Mouse (Mus musculus) common myeloid progenitor, adult 5-6 weeks (primary cell): ENCODE results near the gene Plekhg3. TPM values are rescaled to one million over a fixed set of nuclear protein-coding genes. Genes with fewer than 3 reads are reported as not detected.

Experiments used
- ATAC-seq: replicated peaks from 2 replicates; pipeline ENCODE4 v1.8.0; 2016; ENCODE audit warnings: low read depth, mild to moderate bottlenecking, moderate TSS enrichment, inconsistent platforms; ENCODE audit not compliant: poor library complexity, severe bottlenecking
- total RNA-seq: library from RNA; stranded (forward); fragments of 200-1000, 187-1606 nt; gene quantifications from 2 replicates; pipeline ENCODE4 v1.2.3, GENCODE M21; 2017

Plekhg3 gene
- 5.2 and 7.4 TPM in 2 replicates for total RNA-seq

DNA sequence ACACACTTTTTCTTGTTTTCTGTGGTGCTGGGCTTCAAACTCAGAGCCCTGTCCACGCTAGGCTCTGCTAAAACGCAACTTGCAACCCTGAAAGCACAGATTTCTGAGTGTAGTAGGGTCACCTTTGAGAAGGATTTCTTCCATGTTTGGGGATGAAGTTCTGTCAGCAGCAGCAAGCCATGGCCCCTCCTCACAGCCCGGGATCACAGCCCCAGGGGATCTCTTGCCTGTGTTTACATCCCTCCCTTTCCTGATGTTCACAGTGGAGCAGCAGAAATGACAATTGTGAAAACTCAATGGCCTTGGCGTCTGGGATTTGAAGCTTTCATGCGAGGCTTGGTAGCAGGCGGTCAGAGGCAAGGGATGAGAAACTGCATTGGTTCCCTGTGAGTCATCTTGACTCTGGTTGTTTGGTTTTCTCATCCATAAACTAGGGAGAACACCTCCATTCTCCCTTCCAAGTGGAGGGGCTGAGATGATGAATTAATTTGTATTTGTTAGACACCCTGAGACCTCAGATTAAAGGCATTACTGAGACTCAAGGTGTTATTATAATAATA lies at the start of gene Plekhg3:
Gene Plekhg3 (plus strand): TSS at position 312 of the 560 bp plus-strand sequence.
- ATAC-seq: no peak

- no peak for ATAC-seq
Measured at GRCm38 (mm10) chr12:76482446-76482845, 48.2 kb upstream of the Plekhg3 start.

DNA sequence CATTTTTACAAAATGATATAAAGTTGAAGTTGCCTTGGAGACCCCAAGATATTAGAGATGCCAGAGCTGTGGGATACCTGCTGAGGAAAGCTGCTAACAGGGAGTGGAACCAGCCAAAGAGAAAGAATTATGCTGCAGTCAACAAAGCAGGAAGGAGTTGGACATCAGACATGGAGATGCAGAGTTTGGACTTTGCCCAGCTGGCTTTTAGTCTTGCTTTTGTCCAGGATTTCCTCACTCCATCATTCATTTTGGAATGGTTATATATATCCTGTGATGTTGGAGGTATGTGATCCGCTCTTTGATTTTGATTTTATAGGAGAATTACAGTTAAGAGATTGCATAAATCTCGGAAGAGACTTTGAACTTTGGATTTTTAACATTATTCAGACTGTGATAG lies 47.7 kb upstream of the Plekhg3 start:
- no peak for ATAC-seq

DNA sequence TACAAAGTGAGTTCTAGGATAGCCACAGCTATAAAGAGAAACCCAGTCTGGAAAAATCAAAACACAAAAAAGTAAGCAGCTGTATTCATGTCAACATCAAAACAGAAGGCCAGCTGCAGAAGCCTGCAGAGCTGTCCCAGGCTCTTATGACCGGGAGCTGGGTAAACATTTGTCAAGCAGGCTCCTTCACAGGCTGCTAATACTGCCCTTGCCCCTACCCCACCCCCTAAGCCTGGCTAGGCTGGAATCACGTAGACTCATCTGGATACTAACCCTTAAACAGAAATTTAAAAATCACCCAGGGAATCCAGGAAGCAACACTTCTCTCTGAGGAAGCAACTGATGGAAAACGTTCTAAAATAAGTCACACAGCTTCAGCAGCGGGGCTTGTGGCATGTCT lies 45.8 kb upstream of the Plekhg3 start:
- no peak for ATAC-seq

DNA sequence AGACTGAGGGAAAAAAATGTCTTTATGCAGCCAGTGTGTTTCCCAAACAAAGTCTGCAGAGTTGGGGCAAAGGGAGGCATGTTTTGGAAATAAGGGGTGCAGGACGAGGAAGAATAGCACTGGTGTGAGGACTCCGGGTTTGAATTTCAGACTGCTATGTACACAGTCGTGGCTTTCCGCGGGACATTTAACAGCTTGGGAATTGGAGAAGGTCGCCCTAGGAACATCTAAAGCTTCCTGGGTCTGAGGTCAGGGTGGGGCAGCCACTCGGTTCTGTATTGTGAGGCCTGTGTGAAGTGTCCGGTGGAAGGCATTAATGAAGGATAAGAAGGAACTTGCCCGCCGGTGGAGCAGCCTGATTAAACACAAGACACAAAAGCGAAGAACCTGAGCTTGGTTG lies 45.3 kb upstream of the Plekhg3 start:
- no peak for ATAC-seq

- peak; percentile 84 for ATAC-seq
Measured at GRCm38 (mm10) chr12:76486943-76487342, 43.7 kb upstream of the Plekhg3 start.

- ATAC-seq: no peak
Measured at GRCm38 (mm10) chr12:76490798-76491197, 39.9 kb upstream of the Plekhg3 start.

DNA sequence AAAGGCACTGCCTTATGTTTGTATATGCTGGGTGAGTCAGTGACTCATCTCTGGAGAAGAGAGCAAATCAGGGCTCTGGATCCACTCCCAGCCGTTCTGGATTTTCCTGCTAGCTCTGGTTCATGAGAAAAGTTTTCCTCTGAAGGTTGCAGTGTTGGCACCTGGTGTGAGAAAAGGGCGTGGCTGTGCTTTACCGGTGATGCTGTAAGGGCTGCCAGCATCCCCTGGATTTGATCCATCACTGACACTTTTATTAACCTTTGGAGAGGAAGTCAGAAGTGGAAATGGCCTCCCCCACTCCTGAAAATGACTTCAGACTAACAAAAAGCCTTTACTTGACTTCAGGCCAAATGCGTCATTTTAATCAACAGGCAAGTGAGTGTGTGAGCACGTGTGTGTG lies 37.2 kb upstream of the Plekhg3 start:
- no peak for ATAC-seq

- no peak for ATAC-seq
Measured at GRCm38 (mm10) chr12:76495381-76495780, 35.3 kb upstream of the Plekhg3 start.

- peak; percentile 48; the same call in 1 of the 2 replicates for ATAC-seq
Measured at GRCm38 (mm10) chr12:76496324-76496723, 34.4 kb upstream of the Plekhg3 start.

- no peak for ATAC-seq
Measured at GRCm38 (mm10) chr12:76499276-76499675, 31.4 kb upstream of the Plekhg3 start.

DNA sequence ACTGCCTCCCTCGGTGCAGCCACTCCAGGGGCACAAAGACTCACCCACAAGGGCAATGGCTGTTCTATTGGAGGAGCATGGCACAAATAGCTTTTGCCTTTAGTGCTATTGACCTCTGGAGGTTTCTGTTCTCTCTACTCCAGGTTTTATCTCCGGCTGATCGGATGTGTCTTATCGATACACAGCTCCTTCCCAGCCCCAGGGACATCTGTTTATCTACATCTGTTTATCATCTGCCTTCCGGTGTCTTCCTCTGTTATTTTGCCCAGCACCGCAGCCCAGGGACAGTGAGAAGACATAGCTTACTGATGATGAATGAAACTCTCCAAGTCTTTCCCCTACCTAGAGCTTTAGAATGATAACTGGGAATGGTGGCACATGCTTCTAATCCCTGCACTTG lies 30.6 kb upstream of the Plekhg3 start:
- no peak for ATAC-seq

DNA sequence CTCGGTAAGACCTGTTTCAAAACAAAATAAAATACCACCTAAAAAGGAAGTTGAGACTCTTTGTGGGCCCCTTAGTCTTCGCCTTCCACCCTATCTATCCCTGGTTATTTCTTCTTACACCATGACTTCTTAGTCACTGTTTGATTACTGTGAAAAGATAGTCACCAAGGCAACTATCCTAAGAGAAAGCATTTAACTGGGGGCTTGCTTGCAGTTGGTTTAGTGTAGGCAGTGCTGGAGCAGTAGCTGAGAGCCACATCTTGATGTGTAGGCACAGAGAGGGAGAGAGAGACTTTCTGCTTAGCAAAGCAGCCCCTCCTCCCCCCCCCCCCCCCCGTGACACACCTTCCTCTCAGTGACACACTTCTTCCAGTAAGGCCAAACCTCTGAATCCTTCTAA lies 29.8 kb upstream of the Plekhg3 start:
- peak; percentile 74 for ATAC-seq

- no peak for ATAC-seq
Measured at GRCm38 (mm10) chr12:76502981-76503380, 27.7 kb upstream of the Plekhg3 start.

DNA sequence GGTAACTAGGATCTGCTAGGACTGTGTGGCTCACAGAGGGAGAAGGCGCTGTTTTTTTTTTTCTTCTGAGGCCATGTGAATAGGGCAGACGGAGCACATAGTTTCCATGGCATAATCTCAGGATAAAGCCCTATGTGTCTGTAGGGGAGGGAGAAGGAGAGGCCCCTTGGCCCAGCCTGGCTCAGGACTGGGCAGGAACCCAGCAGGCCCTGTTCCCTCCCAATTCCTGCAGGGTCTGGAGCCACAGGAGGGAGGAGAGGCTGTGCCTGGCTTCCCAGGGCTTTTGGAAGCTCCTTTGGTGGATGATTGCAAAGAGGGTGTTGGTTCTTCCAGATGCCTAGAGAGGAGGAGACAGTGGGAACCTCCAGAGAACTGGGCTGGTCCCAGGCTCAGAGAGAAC lies 24.2 kb upstream of the Plekhg3 start:
- no peak for ATAC-seq

DNA sequence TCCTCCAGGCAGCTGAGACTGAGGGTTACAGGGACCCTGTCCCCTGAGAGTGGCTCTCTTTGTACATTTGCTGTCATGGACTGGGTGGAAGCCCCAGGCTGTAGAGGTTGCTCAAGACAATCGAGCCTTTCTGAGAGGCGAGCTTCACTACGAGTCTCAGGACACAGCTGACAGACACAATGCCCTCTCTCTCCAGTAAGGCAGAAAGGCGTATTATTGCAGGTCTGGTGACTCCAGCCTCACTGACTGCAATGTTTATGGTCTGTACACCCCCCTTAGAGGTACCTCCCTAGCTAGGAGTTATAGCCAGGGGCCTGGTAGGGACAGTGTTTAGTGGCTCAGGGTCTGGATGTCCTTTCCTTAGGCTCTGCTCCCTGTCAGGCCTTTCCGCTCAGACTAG lies 22.9 kb upstream of the Plekhg3 start:
- ATAC-seq: no peak

DNA sequence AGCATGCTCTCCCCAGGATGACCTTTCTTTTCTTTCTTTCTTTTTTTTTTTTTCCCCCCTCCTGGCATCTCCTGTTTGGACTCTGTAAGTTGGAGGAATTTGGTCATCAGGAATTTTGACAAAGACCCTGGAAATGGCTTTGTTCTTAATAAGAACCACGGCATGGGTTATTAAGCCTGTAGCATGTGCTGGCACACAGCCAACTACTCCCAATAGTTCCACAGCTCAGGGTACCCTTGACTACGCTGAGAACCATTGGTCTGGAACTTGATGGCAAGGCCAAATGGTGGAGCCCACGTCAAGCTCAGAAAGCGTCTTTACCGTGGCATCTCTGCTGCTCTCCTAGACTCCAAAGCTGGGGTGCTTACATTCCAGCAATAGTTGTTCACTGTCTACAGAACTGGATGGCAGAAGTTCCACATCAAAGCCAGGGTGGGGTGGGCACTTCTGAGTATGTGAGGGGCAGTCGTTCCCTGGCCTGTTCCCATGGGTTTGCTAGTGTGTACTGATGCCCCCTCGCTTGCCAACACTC lies 21.7 kb upstream of the Plekhg3 start:
- ATAC-seq: no peak

GRCm38 (mm10) chr12:76512731-76513130 lies 18.0 kb upstream of the Plekhg3 start:
- ATAC-seq: no peak

DNA sequence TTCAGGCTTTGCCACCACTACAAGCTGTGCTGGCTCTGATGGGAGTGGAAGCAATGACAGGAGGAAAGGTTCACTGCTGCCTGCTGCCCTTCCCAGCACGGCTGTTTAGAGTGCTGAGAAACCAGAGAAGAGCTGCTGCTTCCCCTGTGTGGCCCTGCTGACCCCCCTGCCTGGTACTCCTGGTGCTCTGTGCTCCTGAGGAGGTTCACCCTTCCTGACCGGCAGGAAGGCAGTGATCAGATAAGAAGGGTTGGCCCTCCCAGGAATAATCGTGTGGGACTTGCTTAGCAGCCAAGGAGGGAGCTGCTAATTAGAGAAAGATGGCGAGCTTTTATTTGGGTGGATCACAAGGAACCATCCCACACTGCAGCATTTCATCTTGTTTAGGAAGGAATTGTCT lies 15.8 kb upstream of the Plekhg3 start:
- 0 out of 2 replicates have a peak, but pooled peaks have one; percentile 36 for ATAC-seq

DNA sequence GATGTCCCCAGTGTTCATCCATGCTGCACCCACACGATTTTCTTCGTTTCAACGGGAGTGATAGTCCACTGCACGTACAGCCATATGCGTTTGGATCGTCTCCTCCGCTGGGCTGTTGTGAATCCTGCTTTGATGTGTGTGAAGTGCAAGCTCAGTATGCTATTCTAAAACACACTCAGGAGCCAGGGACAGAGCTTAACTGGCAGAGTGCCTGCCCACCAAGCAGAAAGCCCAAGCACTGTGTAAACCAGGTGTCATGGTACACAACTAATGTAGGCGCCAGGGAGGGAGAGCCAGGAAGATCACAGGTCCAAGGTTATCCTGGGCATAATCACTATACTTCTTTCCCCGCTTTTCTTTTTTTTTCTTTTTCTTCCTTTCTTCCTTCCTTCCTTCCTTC lies 12.7 kb upstream of the Plekhg3 start:
- ATAC-seq: no peak

DNA sequence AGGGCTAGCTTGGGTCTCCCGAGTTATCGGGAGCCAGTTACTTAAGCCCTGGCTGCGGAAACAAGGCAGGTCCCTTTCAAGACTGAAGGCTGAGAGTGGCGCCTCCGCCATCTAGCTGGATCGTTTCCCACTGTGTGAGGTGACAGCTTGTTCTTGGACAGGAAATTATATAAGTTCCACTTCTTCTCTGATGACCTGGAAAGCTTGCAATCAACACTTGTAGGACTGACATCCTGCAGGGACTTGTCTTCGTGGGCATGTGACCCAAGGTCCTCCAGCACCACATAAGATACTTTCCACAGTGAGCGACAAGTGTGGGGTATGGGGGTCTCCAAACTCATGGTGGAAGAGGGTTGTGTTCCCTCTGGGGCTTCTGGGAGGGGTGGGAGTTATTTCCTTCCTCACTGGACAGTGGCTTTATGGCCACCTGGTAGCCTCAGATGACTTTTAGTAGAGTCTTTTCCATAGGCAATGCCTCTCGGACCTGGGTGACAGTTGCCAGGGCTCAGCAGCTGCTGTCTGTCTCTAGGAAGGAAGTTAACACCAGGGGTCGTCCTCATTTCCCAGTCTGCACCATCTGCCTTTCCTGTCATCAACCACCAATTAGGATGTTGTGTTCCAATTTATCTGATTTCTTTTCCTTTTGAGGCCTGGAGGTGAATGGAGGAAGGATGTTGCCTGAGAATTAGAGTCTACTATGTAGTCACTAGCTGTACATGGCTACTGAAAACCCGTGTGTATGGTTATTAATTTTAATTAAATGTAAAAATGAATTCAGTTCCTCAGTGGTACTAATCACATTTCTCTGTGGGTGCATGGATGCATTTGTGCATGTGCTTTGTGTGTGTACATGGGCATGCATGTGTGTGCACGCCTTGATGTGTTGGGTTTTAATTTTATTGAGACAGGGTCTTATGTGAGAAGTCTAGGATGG lies 11.5 kb upstream of the Plekhg3 start:
- ATAC-seq: peak; percentile 42; the same call in 1 of the 2 replicates
